Mouse (Mus musculus) regulatory T cell (primary cell): ENCODE data around the gene Hat1.

Experiments
- in situ Hi-C: fragments of 300-600 bp; cut with MboI, MseI; formaldehyde crosslinking; loops from one replicate; pipeline ENCODE4 v1.15.1; 2025; ENCODE audit warnings: high pct_unique_total_duplicates

Gene Hat1

DNA sequence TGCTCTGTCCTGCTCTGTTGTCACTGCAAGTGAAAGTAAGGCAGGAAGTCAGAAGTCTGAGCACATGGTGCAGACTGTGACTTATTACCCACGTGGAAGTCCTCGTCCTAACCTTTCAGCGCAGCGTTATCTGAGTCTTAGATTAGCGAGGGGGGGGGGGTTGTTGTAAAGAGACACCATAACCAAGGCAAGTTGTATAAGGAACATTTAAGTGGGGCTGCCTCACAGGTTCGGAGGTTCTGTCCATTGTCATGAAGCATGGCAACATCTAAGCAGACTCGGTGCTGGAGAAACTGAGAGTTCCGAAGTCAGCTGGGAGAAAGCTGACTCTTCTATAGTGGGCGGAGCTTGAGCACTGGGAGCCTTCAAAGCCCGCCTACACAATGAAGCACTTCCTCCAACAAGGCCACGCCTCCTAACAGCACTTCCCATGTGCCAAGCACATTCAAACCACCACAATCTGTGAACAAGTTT, 12.3 kb upstream of the Hat1 start:
- in situ Hi-C loops = loop anchor here (25.0 kb wide), 1 partner anchor 1989 kb away; the partner anchor contains the start of gene Dhrs9

DNA sequence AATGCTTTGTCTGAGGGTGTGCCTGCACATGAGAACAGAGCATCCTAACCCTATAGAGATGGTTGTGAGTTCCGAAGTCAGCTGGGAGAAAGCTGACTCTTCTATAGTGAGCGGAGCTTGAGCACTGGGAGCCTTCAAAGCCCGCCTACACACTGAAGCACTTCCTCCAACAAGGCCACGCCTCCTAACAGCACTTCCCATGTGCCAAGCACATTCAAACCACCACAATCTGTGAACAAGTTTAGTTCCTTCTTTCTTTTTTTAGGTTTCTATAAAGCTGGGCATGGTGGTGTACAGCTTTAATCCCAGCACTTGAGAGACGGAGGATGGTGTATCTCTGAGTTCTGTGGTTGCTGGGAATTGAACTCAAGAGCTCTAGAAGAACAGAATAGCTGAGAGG, 11.3 kb upstream of the Hat1 start:
- in situ Hi-C loops = loop anchor here (25.0 kb wide), 1 partner anchor 1990 kb away; the partner anchor contains the start of gene Dhrs9

DNA sequence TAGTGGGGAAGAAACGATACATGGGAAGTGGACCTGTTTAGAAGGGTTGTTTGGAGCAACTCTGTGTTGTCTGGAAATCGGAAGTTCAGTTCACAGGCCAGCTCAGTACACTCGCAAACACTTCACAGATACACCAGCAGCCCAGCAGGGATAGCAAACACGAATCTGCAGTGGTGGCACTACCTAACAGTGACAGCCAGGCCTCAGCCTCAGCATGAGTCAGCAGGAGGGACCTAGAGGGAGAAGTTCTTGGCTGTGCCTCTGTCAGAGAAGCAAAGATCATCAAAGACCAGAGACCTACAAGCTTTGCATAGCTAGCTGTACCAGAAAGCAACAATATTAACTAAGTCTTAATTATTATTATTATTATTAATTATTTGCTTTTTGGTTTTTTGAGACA, 6.8 kb upstream of the Hat1 start:
- in situ Hi-C loops = loop anchor here (25.0 kb wide), 1 partner anchor 1995 kb away; the partner anchor contains the start of gene Dhrs9

DNA sequence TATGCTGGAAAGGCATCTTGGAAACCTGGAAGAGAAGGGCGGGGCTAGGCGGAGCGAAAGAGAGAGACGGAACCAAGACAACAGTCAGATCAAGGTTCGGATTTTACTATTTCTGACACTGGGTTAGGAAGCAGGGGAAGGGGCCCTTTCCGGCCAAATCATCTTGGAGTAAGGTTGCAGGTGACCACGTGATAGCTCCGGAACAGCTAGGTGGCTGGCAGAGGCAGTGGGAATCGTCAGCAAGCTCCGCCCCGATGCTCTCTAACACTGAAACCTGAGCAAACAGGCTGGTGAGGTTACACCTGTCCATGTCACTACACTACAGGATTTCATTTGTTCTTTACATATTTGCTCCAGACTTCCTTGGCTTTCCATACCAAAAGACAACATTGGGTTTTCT, 4.9 kb upstream of the Hat1 start:
- in situ Hi-C loops = loop anchor here (25.0 kb wide), 1 partner anchor 1997 kb away; the partner anchor contains the start of gene Dhrs9

DNA sequence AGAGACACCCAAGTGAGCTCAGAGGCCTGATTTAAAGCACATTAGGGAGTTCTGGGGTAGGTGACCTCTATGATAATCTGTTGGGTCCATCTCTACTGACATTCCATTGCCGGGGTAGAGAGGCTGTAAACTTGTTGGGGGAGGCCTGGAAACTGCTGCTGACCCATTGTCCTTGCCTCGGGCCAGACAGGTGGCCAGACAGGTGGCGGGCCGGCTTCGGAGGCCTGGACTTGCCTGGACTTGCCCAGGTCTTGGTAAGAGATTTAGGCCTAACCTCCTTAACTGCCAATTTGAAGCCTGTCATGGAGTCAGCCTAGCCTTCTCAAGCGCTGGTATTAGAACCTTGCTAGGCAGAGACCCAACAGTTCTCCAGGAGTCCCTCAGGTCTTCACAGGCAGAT, 992 bp upstream of the Hat1 start:
- in situ Hi-C loops = loop anchor here (25.0 kb wide), 1 partner anchor 2000 kb away; the partner anchor contains the start of gene Dhrs9

DNA sequence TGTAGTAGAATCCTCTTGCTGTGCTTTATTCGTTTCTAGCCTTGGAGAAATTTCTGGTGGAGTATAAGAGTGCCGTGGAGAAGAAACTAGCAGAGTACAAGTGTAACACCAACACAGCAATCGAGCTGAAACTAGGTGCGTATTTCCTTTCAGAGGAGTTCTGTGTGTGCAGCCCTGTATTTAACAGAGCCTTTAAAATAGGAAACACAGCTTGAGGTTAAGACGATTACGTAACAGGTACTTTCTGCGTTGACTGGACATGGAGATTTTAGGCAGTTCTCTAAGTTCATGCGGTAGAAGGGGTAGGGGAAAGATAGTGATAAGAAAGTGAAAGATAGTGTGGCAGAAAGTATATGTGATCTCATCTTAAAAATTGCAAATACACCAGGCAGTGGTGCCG, 1.1 kb downstream of the Hat1 start:
- in situ Hi-C loops = loop anchor here (25.0 kb wide), 1 partner anchor 2003 kb away; the partner anchor contains the start of gene Dhrs9

DNA sequence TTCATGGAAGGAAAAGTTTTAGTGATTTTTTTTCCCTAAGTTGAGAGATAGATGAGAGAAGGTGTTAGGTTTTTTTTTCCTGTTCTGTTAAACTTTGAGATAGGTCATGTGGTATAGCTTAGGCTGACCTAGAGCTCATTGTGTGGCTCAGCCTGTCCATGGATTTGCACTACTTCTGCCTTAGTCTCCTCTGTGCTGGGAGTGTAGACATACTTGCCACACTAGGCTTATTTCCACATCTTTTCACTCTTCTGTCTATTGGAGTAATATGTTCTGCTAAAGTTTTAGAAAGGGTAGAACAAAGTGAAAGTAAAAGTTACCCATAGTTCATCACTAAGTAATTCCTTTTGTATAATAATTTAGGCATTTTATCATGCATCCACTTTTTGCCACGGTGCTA, 16.9 kb downstream of the Hat1 start:
- in situ Hi-C loops = no loop called here

DNA sequence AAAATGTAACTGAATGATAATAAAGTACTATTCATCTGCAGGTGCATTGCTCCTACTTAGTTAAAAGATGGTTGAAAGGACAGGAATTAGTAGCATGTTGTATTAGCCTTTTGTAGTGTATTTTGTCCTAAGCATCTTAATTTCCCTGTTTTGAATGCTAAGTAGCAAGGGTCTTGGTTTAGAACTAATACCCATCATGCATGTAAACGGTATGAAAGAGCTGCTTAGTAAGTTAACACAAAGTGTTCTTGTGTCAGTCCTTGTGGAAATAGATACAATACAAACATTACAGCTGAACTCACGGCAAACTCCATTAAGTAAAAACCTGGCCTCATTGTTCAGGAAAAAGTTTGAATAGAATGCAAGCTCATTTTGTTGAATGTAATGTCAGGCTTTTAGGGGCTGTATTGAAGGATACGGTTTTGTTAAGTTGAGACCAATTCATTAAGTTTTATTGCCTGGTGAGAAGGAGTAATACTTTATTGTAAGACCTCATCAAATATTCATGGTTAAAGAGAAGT, 30.1 kb downstream of the Hat1 start:
- in situ Hi-C loops = no loop called here

DNA sequence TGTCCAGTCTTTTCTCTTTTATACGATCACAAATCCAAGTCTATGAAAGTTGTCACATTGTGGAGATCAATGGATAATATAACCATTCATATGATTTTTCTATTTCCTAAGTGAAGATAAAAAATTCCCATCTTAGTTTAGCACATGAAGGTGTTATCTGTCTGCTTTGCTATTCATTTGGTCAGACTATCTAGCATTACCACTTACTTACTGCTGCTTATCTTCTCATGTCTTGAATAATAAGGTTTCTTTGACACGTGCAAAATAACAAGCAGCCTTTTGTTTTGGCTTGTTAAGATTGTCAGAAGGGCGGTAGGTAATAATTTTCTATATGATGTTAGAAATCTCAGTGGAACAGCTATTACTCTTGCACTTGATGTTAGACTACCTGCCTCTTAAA, 30.6 kb downstream of the Hat1 start:
- in situ Hi-C loops = no loop called here

DNA sequence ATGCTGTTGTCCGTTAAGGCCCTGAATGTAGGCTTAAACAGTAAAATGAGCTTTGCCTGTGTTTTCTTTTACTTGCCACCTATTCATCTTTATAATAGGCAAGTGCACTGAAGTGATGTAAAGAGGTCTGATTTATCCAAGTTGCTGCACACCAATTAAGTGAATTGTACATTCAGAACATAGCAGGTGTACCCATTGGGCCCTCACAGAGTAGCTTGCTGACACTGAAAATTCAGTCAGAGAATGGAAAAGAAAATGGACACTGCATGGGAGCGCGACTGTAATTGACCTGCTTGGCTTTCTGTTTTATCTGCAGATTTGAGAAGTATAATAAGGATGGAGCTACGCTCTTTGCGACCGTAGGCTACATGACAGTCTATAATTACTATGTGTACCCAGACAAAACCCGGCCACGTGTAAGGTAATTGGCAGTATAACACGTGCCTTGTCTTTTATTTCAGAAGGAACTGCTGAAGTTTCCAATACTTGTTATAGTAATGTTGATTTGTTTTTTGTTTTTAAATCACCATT, 32.2 kb downstream of the Hat1 start:
- in situ Hi-C loops = loop anchor here (5.0 kb wide), 1 partner anchor 194 kb away; no protein-coding TSS in a partner anchor

DNA sequence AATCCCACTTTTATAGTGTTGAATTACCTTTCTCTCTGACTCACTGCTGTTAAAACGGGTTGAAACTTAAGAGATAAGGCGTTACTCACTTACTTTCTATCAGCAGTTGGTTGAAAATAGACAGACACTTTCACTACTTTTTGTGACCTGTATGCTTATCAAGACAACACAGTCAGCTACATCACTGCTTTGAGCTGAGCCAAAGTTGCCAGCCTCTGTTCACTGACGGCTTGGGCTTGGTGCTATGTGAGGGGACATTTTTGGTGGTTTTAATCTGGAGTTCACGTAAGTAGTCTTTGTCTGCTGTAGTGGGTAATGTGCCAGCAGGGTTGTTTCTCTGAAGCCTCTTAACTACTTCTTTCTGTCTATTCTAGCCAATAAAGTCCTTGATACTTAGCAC, 35.8 kb downstream of the Hat1 start:
- in situ Hi-C loops = loop anchor here (5.0 kb wide), 1 partner anchor 197 kb away; no protein-coding TSS in a partner anchor

DNA sequence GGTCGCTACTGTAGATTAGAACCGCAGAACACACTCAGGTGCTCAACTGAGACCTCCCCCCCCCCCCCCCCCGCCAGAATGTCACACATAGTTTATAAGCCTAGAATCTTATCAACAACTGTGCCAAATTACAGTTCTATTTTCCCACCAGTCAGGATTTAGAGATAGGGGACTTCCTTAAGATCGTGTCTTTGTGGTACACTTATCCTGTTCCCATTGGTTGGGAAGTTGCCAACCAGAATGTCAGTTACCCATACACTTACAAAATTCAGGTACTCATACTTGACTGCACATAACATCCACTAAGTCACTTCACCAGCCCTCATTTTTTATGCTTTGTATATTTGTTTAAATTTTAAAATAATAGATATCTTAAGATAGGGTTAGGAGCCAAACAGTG, 46.7 kb downstream of the Hat1 start:
- in situ Hi-C loops = no loop called here

DNA sequence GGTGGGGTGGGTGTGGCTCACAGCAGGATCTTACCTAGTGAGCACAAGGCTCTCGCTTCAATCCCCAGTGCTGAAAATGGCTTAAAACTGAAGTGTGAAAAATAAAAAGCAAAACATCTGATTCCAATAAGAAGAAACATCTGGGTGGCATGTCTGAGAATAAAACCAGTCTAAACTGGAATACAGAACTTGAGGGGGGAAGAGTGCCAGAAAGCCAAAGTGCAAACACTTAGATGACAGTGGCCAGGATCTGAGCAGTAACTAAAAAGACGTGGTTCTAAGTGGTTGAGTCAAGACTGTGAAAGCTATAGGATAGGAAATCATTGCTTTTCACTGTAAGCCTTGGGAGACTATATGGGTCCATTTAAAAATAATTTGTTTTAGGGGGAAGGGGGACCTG, 54.6 kb downstream of the Hat1 start:
- in situ Hi-C loops = no loop called here

DNA sequence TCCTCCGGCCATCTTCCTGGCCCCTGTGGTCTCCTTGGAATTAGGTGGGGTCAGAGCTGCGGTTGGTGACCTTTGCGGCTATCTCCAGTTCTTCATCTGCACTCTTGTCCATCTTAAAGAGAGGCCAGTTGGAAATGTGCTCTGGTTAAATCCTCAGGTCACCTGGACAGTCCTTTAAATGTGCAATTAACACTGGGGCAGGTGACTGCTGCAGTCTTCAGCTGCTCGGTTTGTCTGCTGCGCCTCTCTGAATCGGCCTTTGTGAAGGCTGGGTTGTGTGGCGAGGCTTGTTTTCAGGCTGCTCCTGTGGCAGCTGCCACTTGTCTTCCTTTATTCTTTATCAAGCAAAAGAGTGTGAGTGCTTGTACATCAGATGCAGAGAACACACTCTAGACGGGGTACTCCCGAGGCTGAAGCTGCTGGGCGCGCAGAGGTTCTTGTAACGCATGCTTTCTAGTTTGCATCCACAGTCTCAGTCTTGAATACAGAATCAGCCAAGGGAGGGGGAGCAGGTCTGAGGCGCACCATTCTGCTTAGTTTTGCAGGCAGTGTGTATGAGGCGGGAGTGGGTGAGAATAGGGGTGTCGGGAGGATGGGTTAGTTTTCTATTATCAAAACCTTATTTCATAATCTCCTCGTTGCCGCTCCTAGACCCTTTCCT, 56.9 kb downstream of the Hat1 start:
- in situ Hi-C loops = no loop called here

DNA sequence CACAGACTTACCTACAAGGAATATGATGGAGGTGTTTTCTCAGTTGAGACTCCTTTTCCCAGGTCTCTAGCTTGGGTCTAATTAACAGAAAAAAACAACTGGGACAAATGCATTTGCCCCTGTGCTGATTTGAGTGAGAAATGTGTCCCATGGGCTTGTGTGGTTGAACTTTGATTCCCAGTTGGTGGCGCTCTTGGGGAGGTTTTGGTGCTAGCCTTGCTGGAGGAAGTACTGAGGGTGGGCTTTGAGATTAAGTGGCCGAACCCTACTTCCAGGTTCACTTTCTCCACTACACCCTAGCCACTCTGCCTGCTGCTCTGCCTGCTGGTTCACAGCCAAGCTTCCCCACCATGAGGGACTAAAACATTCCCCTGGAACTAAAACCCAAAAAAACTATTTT, 60.8 kb downstream of the Hat1 start:
- in situ Hi-C loops = loop anchor here (5.0 kb wide), 1 partner anchor 93 kb away; no protein-coding TSS in a partner anchor

DNA sequence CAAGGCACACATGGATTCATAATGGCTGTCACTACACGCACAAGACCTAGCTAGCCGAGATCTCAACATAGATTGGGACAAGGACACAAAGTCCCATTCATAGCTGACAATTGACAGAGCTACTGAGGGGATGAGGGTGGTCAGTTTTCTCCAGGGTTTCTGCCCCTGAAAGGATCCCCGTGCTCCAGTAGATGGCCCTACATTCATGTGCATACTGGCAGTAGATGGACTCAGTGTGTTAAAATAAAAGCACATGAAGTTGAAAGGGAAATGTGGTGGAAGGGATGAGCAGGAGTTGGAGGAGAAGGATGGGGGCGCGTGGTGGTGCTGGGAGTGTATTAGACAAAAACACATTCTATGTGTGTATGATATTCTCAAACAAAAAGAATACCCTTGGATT, 63.0 kb downstream of the Hat1 start:
- in situ Hi-C loops = loop anchor here (5.0 kb wide), 1 partner anchor 91 kb away; no protein-coding TSS in a partner anchor

DNA sequence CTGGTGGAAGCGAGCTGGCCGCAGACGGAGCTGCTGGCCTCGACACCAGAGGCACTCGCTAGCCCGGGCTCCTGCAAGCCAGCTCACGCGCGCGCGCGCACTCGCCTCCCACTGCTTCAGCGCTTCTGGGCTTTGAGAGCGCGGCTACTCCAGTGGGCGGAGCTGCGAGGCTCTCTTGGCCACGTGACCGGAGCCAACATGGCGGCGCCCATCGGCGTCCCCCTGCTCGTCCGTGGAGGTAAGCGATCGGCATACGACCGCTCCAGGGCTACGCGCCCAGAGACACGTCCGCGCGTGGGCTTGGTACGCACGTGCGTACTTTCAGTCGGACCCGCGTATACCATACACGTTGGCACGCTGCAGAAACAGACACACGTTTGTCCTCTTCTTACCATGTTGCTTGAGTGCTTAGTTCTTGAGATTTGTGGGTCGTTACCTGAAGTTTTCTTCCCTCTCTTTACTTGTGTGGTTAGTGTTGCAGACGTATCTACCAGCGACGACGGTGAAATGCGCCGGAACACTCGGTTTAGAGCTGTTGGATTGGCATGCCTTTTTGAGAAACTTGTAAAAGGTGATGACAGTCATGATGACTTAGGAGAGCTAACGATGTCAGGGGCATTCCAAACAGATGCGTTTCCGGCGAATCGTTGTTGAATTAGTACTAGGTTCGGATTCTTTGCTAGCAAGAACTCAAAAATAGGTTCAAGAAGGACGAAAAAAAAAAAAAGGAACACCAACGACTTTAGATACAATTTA, 64.6 kb downstream of the Hat1 start, which contains the start of gene Metap1d:
Gene Metap1d (plus strand): TSS at position 116 of the 756 bp plus-strand sequence.
- in situ Hi-C loops = loop anchor here (5.0 kb wide), 1 partner anchor 89 kb away; no protein-coding TSS in a partner anchor

DNA sequence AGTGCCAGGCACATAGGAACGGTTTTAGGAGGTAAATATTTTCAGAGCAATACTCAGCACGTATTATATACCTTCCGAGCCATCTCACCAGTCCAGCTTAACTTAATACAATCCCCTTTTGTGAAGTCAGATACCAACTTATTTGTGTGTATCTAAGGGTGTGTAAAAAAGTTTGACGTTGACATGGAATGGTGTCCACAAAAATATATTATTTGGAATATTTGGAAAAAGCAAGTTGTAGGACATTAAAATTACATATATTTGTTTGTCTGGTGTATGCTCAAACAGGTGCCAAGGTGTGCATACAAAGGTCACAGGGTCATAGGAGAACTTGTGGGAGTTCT, 65.1 kb downstream of the Hat1 start:
- in situ Hi-C loops = loop anchor here (5.0 kb wide), 1 partner anchor 88 kb away; no protein-coding TSS in a partner anchor

DNA sequence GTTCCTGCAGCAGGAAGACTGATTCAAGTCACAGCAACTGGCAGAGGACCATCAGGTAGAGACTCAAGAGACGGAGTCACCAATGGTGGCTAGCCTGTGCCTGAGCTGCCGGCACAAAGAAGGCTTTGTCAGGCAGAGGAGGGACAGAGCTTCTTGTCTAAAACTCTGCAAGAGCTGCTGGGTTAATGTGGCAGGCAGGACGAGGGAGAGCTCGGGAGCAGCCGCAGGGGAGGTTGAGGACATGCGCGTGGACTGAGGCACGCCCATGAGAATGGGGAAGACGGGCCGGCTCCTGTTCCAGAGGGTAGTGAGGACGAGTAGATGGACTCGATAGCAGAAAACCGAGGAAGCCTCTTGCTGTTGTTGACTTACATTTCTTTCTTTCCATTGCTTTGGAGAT, 69.9 kb downstream of the Hat1 start:
- in situ Hi-C loops = no loop called here

DNA sequence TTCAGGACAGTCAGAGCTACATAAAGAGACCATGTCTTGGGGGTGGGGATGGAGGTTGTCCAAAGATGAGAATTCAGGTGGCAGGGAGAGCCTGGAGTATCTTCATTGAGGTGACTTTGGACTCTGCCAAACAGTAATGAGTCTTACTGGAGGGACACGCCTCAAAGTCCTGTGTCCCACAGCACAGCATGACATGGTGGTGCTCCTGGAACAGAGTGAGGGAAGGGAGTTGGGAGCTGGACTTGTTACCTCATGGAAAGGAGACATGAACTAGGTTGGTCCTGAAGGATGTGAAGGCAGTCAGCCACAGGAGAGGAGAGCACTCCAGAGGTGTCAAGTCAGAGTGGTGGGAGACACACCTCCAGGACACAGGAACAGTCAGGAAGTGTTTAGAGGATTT, 70.9 kb downstream of the Hat1 start:
- in situ Hi-C loops = no loop called here

DNA sequence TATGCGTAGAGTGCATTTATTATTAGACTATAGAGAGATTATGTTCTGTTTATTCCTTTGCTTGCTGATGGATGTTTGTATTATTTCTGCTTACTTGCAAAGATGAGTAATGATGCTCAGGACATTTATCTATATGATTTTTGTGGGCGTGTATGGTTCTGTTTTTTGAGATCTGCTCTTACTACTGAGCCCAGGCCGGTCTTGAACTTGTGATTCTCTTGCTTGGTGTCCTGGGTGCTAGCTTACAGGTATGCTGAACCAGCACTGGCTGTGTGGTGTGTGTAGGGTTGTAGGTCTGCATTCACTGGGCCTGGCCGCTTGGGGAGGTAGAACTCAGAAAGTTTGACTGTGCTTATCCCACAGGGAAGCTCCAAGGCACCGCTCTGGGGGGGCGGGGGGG, 72.4 kb downstream of the Hat1 start:
- in situ Hi-C loops = no loop called here

DNA sequence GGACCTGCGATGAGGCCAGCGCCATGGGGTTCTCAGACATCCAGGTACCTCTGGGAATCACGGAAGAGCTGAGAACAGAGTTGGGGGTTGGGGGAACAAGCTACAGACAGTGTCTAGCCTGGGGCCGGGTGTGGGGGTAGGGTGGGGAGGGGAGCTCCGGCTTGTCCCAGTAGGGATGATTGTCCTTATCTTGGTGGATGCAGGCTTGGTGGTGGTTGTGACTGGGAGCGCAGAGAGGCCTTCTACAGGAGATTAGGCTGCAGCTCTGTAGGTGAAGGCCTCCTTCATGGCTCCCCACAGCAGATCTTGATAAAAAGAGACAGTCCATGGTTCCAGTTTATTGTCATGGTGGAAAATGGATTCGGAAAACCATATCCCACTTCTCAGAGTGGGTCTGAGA, 72.8 kb downstream of the Hat1 start:
- in situ Hi-C loops = no loop called here
